Mouse (Mus musculus): ENCODE measurements at regions not wholly inside any gene's neighbourhood (a gene's known extent, or its start where the extent isn't known, plus 50 kb on each side); places are given as distances from the start of the nearest gene placed in this dataset.

DNA sequence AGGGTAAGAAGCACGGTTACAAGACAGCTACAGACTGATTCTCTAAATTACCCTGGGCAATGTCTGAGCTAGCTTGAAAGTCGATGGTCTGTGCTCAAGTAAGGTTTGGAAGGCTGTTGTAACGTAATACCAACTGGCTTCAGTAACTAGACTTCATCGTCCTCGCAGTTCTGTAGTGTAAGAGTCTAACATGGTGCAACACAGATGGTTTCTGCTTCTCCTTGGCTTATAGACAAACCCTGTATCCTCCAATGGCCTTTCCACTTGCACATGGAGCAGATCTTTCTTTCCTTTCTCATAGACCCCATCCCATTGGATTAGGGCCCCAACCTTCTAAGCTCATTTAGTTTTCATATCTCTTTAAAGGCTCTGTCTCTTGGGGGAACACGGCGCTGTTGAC lies 160.7 kb downstream of the Enc1 start:
- no peak for TF ChIP-seq CTCF (IDR thresholded peaks at IDR 0.05 in 2 of 3, conservative IDR thresholded peaks at IDR 0.05 in 1 of 3; ENCODE audit: control insufficient read depth in 1 of 3, insufficient read depth in 1 of 3, low read depth in 2 of 3, low read length in 3 of 3, poor library complexity in 1 of 3, severe bottlenecking in 1 of 3)
- no peak for TF ChIP-seq HCFC1 (IDR thresholded peaks at IDR 0.05; ENCODE audit: low read depth, low read length)
- no peak for TF ChIP-seq SIN3A (IDR thresholded peaks at IDR 0.05; ENCODE audit: low read length)
- TF ChIP-seq ZMIZ1 (IDR thresholded peaks at IDR 0.05; ENCODE audit: low read depth, low read length) = no peak
- no peak for TF ChIP-seq POLR2AphosphoS5 (IDR thresholded peaks at IDR 0.05; ENCODE audit: borderline replicate concordance, low read depth, low read length)
- TF ChIP-seq POLR2A (IDR thresholded peaks at IDR 0.05; ENCODE audit: control insufficient read depth in 1 of 2, insufficient read depth in 1 of 2, low read depth in 1 of 2, low read length in 2 of 2, poor library complexity in 1 of 2) = no peak

All from MEL (cell line).